Mouse (Mus musculus) heart, embryonic 12.5 days (tissue): Measurements from ENCODE around the gene Dnase1l2. TPM values are rescaled to one million over a fixed set of nuclear protein-coding genes. Genes with fewer than 3 reads are reported as not detected.
A peak's percentile ranks its signal among the peaks of the same experiment; 100 is the strongest.

Experiments used
- ATAC-seq: fragments of 200-750 bp; cut with Nextera tagmentation; 2 replicates; pipeline ENCODE4 v1.8.0; 2017; ENCODE audit warnings: moderate TSS enrichment, moderate library complexity; ENCODE audit not compliant: insufficient number of reproducible peaks, low FRiP score
- H3K27ac ChIP-seq: fragments of 300-500 bp; sonication (generic); 2 replicates; pipeline ENCODE4 v1.5.1; 2016; ENCODE audit warnings: mild to moderate bottlenecking, moderate library complexity; ENCODE audit not compliant: poor library complexity, severe bottlenecking
- H3K27me3 ChIP-seq: fragments of 300-500 bp; sonication (generic); replicated peaks from 2 replicates; pipeline ENCODE4 v1.6.1; 2016; ENCODE audit warnings: mild to moderate bottlenecking, moderate library complexity
- H3K36me3 ChIP-seq: fragments of 300-500 bp; sonication (generic); 2 replicates; pipeline ENCODE4 v1.6.1; 2016; ENCODE audit warnings: mild to moderate bottlenecking, moderate library complexity
- H3K4me1 ChIP-seq: fragments of 300-500 bp; sonication (generic); replicated peaks from 2 replicates; pipeline ENCODE4 v1.6.1; 2016; ENCODE audit warnings: mild to moderate bottlenecking
- H3K4me2 ChIP-seq: fragments of 300-500 bp; sonication (generic); 2 replicates; pipeline ENCODE4 v1.6.1; 2016; ENCODE audit warnings: mild to moderate bottlenecking, moderate library complexity
- H3K4me3 ChIP-seq: fragments of 300-500 bp; sonication (generic); 2 replicates; pipeline ENCODE4 v1.5.1; 2016; ENCODE audit warnings: mild to moderate bottlenecking
- H3K9ac ChIP-seq: fragments of 300-500 bp; sonication (generic); 2 replicates; pipeline ENCODE4 v1.6.1; 2016; ENCODE audit warnings: mild to moderate bottlenecking, moderate library complexity
- H3K9me3 ChIP-seq: fragments of 300-500 bp; sonication (generic); replicated peaks from 2 replicates; pipeline ENCODE4 v1.6.1; 2016; ENCODE audit warnings: mild to moderate bottlenecking, moderate library complexity
- WGBS: fragments of 180-500 bp; shearing (Covaris S2); methylation state at CpG from one replicate; pipeline ENCODE4 v1.1.7; 2016; 5-methylcytosine and 5-hydroxymethylcytosine counted together
- polyA plus RNA-seq: library from polyadenylated mRNA; unstranded; fragments of >200 nt; fragmentation: Nextera tagmentation; extraction: Ambion mirVana; gene quantifications from 2 replicates; pipeline ENCODE4 v1.2.1, GENCODE M21; 2016

Gene Dnase1l2
- 2.3 and 2.4 TPM in 2 replicates for polyA plus RNA-seq

DNA sequence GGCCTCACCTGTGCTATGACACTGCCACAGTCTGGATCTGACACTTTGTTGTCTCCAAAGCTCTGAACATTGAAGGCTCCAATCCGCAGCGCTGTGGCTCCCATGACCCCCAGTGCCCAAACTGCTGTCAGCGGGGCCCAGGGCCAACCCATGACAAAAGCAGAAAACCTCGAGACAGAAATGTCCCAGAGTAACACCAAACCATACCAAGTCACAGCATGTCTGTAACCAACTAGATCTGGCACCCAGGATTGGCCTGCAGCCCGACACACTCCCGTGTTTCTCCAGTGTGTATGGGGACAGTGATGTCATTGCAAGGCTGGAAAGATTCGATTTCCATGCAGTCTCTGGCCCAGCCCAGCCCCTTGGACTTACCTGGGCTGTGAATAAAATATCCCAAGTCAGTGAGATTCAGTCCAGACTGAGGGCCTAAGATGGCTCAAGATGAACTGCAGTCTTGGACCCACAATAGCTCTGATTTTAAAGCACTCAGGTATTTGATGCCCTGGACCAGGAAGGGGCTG is at the start of gene Dnase1l2:
Dnase1l2 (minus strand) TSS at position 474 of the 524 bp plus-strand sequence.
- Histone ChIP-seq H3K4me2 (no peak within 1 kb of the TSS), H3K4me1 (no peaks in the 10 kb centered on the region), H3K9ac (no peak within 1 kb of the TSS), H3K27me3 (no peaks in the 10 kb centered on the region), H3K36me3 (peaks cover 95% of the 10 kb centered on the region), H3K27ac (no peak within 1 kb of the TSS), H3K9me3 (no peaks in the 10 kb centered on the region), H3K4me3 (no peak within 1 kb of the TSS)
- ATAC-seq: no peak
- 84% methylated on average over 7 of the region's 7 CpGs for WGBS

GRCm38 (mm10) chr17:24490399-24490798 is 47.5 kb upstream of the Dnase1l2 start:
- Histone ChIP-seq H3K27ac (no peak overlapping the region), H3K9ac (no peak overlapping the region), H3K4me3 (no peak overlapping the region), H3K4me2 (no peak overlapping the region), H3K9me3 (no peaks in the 10 kb centered on the region), H3K27me3 (peaks cover 56% of the 10 kb centered on the region), H3K4me1 (peaks cover 15% of the 10 kb centered on the region), H3K36me3 (no peaks in the 10 kb centered on the region)
- 87% methylated on average over 4 of the region's 4 CpGs for WGBS
- no peak for ATAC-seq

GRCm38 (mm10) chr17:24489265-24490030 is 46.5 kb upstream of the Dnase1l2 start:
- H3K27me3 ChIP-seq: peaks cover 55% of the 10 kb centered on the region
- H3K36me3 ChIP-seq: no peaks in the 10 kb centered on the region
- peak overlapping the region; percentile 64 for H3K4me3 ChIP-seq
- 24% methylated on average over 19 of the region's 19 CpGs for WGBS
- H3K4me1 ChIP-seq: peaks cover 18% of the 10 kb centered on the region
- no peak for ATAC-seq
- no peak overlapping the region for H3K27ac ChIP-seq
- peak overlapping the region; percentile 99 for H3K4me2 ChIP-seq
- peak overlapping the region; percentile 83 for H3K9ac ChIP-seq
- H3K9me3 ChIP-seq: no peaks in the 10 kb centered on the region

- peaks cover 55% of the 10 kb centered on the region for H3K27me3 ChIP-seq
- peak overlapping the region; percentile 99 for H3K4me2 ChIP-seq
- H3K4me3 ChIP-seq: peak overlapping the region; percentile 64
- no peak overlapping the region for H3K27ac ChIP-seq
- WGBS: 1% methylated on average over 74 of the region's 81 CpGs
- H3K4me1 ChIP-seq: peaks cover 18% of the 10 kb centered on the region
- H3K9me3 ChIP-seq: no peaks in the 10 kb centered on the region
- peak overlapping the region; percentile 83 for H3K9ac ChIP-seq
- peak; percentile 53 for ATAC-seq
- H3K36me3 ChIP-seq: no peaks in the 10 kb centered on the region
Observed at GRCm38 (mm10) chr17:24488662-24489264, 45.9 kb upstream of the Dnase1l2 start.

DNA sequence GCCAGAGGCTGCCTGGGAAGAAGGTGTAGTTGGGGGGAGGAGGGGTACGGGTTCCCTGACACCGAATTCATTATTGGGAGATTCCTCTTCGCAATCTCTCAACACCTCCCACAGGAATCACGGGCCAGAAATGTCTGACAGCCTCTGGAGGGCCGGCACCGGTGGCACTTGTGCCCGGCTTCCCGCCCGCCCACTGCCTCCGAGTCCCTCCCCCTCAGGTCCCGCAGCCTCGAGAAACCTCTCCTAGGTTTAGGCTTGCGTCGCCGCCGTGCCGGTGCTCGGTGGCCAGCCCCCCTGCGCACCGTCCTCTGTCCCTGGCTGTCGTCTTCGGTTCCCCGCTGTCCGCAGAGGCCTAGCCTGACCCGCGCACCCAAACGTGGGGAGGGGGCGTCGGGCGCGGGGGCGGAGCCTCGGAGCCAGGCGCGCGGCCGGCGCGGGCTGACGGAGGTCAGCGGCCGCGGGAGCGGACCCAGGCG is 45.3 kb upstream of the Dnase1l2 start, which contains the start of gene Caskin1:
Caskin1 (plus strand) TSS at position 416 of the 476 bp plus-strand sequence.
- peaks cover 55% of the 10 kb centered on the region for H3K27me3 ChIP-seq

GRCm38 (mm10) chr17:24485090-24485860 is 42.4 kb upstream of the Dnase1l2 start:
- H3K4me1 ChIP-seq: peaks cover 18% of the 10 kb centered on the region
- H3K9me3 ChIP-seq: no peaks in the 10 kb centered on the region
- no peak overlapping the region for H3K27ac ChIP-seq
- H3K4me2 ChIP-seq: no peak overlapping the region
- no peak overlapping the region for H3K4me3 ChIP-seq
- no peak overlapping the region for H3K9ac ChIP-seq
- peaks cover 41% of the 10 kb centered on the region for H3K27me3 ChIP-seq
- no peak for ATAC-seq
- 39% methylated on average over 11 of the region's 11 CpGs for WGBS
- no peaks in the 10 kb centered on the region for H3K36me3 ChIP-seq

More for the DNA sequence above, 45.3 kb upstream of the Dnase1l2 start, which contains the start of gene Caskin1:
- Histone ChIP-seq H3K9ac (peak within 1 kb of the TSS; percentile 83), H3K27ac (no peak within 1 kb of the TSS), H3K4me3 (peak within 1 kb of the TSS; percentile 64), H3K4me2 (peak within 1 kb of the TSS; percentile 99), H3K36me3 (no peaks in the 10 kb centered on the region), H3K9me3 (no peaks in the 10 kb centered on the region), H3K4me1 (peaks cover 18% of the 10 kb centered on the region)
- ATAC-seq: peak; percentile 31
- under 1% methylated on average over 43 of the region's 45 CpGs for WGBS

DNA sequence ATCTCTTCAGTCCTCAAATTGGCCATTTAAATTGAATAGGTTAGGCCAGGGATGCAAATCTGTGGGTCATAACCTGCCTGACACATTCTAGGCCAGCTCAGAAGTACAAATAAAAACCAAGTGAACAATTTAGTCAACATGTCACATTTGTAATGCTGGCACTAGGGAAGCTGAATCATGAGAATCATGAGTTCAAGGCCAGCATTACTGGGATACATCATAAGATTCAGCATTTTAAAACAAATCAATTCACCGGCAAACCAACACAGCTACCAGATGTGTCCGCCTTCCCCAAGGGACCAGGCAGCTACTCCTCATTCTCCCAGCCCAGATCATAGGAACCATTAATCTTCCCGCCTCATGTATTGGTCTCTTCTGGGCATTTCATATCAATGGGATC is 40.6 kb upstream of the Dnase1l2 start:
- 81% methylated on average over 3 of the region's 3 CpGs for WGBS
- Histone ChIP-seq H3K9ac (no peak overlapping the region), H3K27ac (no peak overlapping the region), H3K27me3 (peaks cover 24% of the 10 kb centered on the region), H3K36me3 (no peaks in the 10 kb centered on the region), H3K4me1 (peaks cover 17% of the 10 kb centered on the region), H3K4me2 (no peak overlapping the region), H3K4me3 (no peak overlapping the region), H3K9me3 (no peaks in the 10 kb centered on the region)
- no peak for ATAC-seq

- H3K4me3 ChIP-seq: no peak overlapping the region
- no peak overlapping the region for H3K27ac ChIP-seq
- no peak overlapping the region for H3K4me2 ChIP-seq
- peaks cover 21% of the 10 kb centered on the region for H3K4me1 ChIP-seq
- no peaks in the 10 kb centered on the region for H3K9me3 ChIP-seq
- H3K9ac ChIP-seq: no peak overlapping the region
- no peak for ATAC-seq
- H3K36me3 ChIP-seq: peaks cover 15% of the 10 kb centered on the region
- H3K27me3 ChIP-seq: peaks cover 3% of the 10 kb centered on the region; the same call in 1 of the 2 replicates
- WGBS: 90% methylated on average over 20 of the region's 20 CpGs
Observed at GRCm38 (mm10) chr17:24481027-24481815, 38.3 kb upstream of the Dnase1l2 start.

- Histone ChIP-seq H3K4me2 (no peak overlapping the region), H3K4me1 (peaks cover 16% of the 10 kb centered on the region), H3K9ac (no peak overlapping the region), H3K27me3 (no peaks in the 10 kb centered on the region; the same call in 1 of the 2 replicates), H3K27ac (no peak overlapping the region), H3K36me3 (peaks cover 24% of the 10 kb centered on the region), H3K4me3 (no peak overlapping the region), H3K9me3 (no peaks in the 10 kb centered on the region)
- no peak for ATAC-seq
- 38% methylated on average over 3 of the region's 3 CpGs for whole genome bisulfite sequencing
Observed at GRCm38 (mm10) chr17:24480201-24480826, 37.4 kb upstream of the Dnase1l2 start.

GRCm38 (mm10) chr17:24479431-24479830 is 36.5 kb upstream of the Dnase1l2 start:
- no peak for ATAC-seq

More at GRCm38 (mm10) chr17:24479431-24479830, 36.5 kb upstream of the Dnase1l2 start:
- Histone ChIP-seq H3K4me3 (peak overlapping the region; percentile 79; the same call in 1 of the 2 replicates), H3K4me2 (peak overlapping the region; percentile 42), H3K27me3 (no peaks in the 10 kb centered on the region; the same call in 1 of the 2 replicates), H3K36me3 (peaks cover 33% of the 10 kb centered on the region), H3K27ac (no peak overlapping the region), H3K9ac (no peak overlapping the region), H3K4me1 (peaks cover 16% of the 10 kb centered on the region), H3K9me3 (no peaks in the 10 kb centered on the region)
- 36% methylated on average over 1 of the region's 1 CpGs for WGBS
